Mouse (Mus musculus) G1E (cell line): Measurements from ENCODE around the gene Heatr5b. TPM values are rescaled to one million over a fixed set of nuclear protein-coding genes. Genes with fewer than 3 reads are reported as not detected.

ENCODE experiments used
- ATAC-seq: 2 replicates; pipeline ENCODE4 v1.8.0; 2016; ENCODE audit warnings: mild to moderate bottlenecking; ENCODE audit not compliant: insufficient number of reproducible peaks, poor library complexity, low FRiP score, severe bottlenecking; ENCODE audit errors: extremely low read depth
- DNase-seq: peaks from one replicate; pipeline ENCODE4 v3.0.0; 2012; ENCODE audit warnings: low spot score
- H3K27me3 ChIP-seq: 2 replicates; pipeline ENCODE4 v1.6.1; 2012; ENCODE audit warnings: mild to moderate bottlenecking, low read length, inconsistent platforms; ENCODE audit not compliant: insufficient read depth
- H3K36me3 ChIP-seq: replicated peaks from 2 replicates; pipeline ENCODE3; 2012; ENCODE audit warnings: mild to moderate bottlenecking, inconsistent platforms
- H3K4me1 ChIP-seq: 2 replicates; pipeline ENCODE4 v1.6.1; 2012; ENCODE audit warnings: low read depth, low read length, inconsistent platforms, mixed read lengths; ENCODE audit not compliant: insufficient read depth
- H3K4me3 ChIP-seq: 2 replicates; pipeline ENCODE4 v1.5.1; 2012; ENCODE audit warnings: low read depth, mild to moderate bottlenecking, inconsistent platforms, low read length, moderate library complexity, mixed read lengths
- H3K9me3 ChIP-seq: replicated peaks from 2 replicates; pipeline ENCODE4 v1.6.1; 2012; ENCODE audit warnings: inconsistent platforms
- CTCF ChIP-seq: IDR thresholded peaks from 2 replicates; pipeline ENCODE4 v1.5.1; 2012; ENCODE audit warnings: low read depth, low read length, inconsistent platforms, mixed read lengths
- GATA1 ChIP-seq: IDR thresholded peaks from 2 replicates; pipeline ENCODE4 v1.6.1; 2012; ENCODE audit warnings: borderline replicate concordance, low read length, inconsistent platforms, mixed read lengths
- GATA2 ChIP-seq: IDR thresholded peaks from 2 replicates; pipeline ENCODE4 v1.6.1; 2012; ENCODE audit warnings: low read depth, low read length, inconsistent platforms, borderline replicate concordance
- POLR2AphosphoS5 ChIP-seq: IDR thresholded peaks from 2 replicates; pipeline ENCODE4 v1.6.1; 2012; ENCODE audit warnings: low read depth, low read length, inconsistent platforms; ENCODE audit not compliant: insufficient replicate concordance
- TAL1 ChIP-seq: conservative IDR thresholded peaks from 2 replicates; pipeline ENCODE4 v1.6.1; 2012; ENCODE audit warnings: low read depth, low read length, inconsistent platforms, mixed read lengths
- polyA plus RNA-seq: library from polyadenylated mRNA; stranded (reverse); fragments of >175 nt; gene quantifications from 2 replicates; pipeline ENCODE4 v1.2.3, GENCODE M21; 2012
- total RNA-seq, 2 experiments: library from RNA; stranded (forward) in 1 of 2; stranded (reverse) in 1 of 2; fragments of 200-1000 nt in 1 of 2; fragments of >200 nt in 1 of 2; fragmentation: Nextera tagmentation in 1 of 2; gene quantifications; 2 replicates each; pipeline ENCODE4 v1.2.3; 2014 to 2017

Heatr5b gene
- total RNA-seq (2014; fragmentation: Nextera tagmentation), result 36.9 and 50.7 TPM in 2 replicates
- 25.1 and 27.2 TPM in 2 replicates for total RNA-seq (2017)
- polyA plus RNA-seq, result 1.8 and 2.9 TPM in 2 replicates

DNA sequence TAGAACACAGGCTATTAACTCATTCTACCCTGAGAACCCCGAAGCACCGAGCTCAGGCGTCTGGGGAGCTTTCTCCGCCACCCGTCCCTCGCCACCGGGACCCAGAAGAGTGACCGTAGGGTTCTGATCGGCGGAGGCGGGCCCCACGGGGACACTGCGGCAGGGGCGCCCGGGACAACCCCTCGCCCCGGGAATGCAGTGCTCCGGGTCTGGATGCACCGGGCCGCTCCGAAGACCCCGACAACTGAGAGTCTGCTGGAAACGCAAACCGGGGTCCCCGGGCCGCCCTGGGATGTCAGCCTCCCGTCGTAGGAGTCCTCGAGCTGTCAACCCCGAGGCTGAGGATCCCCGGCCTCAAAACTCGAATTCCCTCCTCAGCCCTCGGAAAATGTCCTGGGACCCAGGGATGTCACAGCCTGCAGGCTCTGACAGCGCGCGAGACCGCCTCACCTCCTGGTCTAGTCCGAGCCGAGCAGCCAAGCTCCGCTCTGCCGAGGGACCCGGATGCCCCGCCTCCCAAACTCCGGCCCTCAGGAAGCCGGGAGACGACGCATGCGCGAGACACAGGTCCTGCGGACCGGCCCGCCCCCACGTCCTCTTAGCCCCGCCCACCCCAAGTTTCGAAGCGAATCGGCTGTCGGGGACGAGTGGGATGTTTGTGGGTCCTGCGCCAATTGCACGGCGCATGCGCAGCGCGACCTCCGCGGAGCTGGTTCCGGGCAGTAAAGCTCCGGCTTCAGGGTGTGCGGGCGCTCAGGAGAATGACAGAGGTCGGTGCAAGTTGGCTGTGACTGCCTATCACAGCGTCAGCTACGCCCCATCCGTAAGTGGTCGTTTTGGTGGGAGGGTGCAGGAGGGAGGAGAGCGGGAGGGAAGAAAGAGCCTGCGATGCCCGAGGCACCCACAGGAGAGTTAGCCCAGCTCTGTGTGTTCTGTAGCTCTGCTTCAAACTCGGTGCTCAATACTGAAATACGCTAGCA lies at the start of gene Heatr5b, which contains the start of gene Gpatch11:
TSS of gene Heatr5b (minus strand) at position 509 of the 980 bp plus-strand sequence.
TSS of gene Gpatch11 (plus strand) at position 712 of the 980 bp plus-strand sequence.
- DNase-seq (peak; percentile 92), ATAC-seq (peak; percentile 85)
- H3K27me3 ChIP-seq, result no peaks in the 10 kb centered on the region
- no peak for TF ChIP-seq POLR2AphosphoS5
- peaks cover 13% of the 10 kb centered on the region for H3K4me1 ChIP-seq
- no peaks in the 10 kb centered on the region for H3K9me3 ChIP-seq
- H3K36me3 ChIP-seq, result peaks cover 46% of the 10 kb centered on the region
- H3K4me3 ChIP-seq, result peak within 1 kb of the TSS; percentile 89

DNA sequence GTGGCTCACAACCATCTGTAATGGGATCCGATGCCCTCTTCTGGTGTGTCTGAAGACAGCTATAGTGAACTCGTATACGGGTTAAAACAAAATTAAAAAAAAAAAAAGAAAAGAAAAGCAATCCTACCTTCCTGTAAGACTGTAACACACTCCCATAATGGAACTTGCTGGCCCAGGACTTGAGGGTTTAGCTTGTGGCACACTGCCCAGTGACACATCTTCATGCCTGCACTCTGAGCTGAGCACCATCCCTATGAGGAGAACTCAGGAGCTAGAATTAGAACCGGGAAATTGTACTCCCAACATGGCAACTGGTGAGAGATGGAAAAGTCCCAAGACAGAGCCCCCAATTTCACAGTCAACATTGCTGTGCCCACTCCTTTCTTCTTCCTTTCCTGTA lies 48.1 kb upstream of the Heatr5b start:
- H3K27me3 ChIP-seq, result no peaks in the 10 kb centered on the region
- 0 out of 2 replicates have a peak, but pooled peaks cover 2% of the 10 kb centered on the region for H3K9me3 ChIP-seq
- H3K4me1 ChIP-seq, result peaks cover 17% of the 10 kb centered on the region
- ATAC-seq (no peak), DNase-seq (no peak)
- H3K4me3 ChIP-seq, result no peak overlapping the region
- no peak for TF ChIP-seq CTCF
- no peak for TF ChIP-seq GATA1
- no peak for TF ChIP-seq POLR2AphosphoS5
- H3K36me3 ChIP-seq, result peaks cover 25% of the 10 kb centered on the region

- peak within 1 kb of the TSS; percentile 77 for H3K4me3 ChIP-seq
- H3K4me1 ChIP-seq, result peaks cover 17% of the 10 kb centered on the region
- H3K27me3 ChIP-seq, result no peaks in the 10 kb centered on the region
- TF ChIP-seq GATA1 (no peak), CTCF (no peak), GATA2 (no peak), TAL1 (no peak), POLR2AphosphoS5 (no peak)
- 0 out of 2 replicates have a peak, but pooled peaks cover 2% of the 10 kb centered on the region for H3K9me3 ChIP-seq
- ATAC-seq (peak; percentile 98), DNase-seq (peak; percentile 87)
- peaks cover 32% of the 10 kb centered on the region for H3K36me3 ChIP-seq
Measured at GRCm38 (mm10) chr17:78882401-78883112, 47.4 kb upstream of the Heatr5b start, which contains the start of gene Eif2ak2. Eif2ak2 (minus strand) TSS chr17:78882573.

- TF ChIP-seq CTCF (no peak), POLR2AphosphoS5 (no peak), TAL1 (no peak), GATA1 (no peak), GATA2 (no peak)
- H3K36me3 ChIP-seq, result peaks cover 37% of the 10 kb centered on the region
- peak overlapping the region; percentile 77 for H3K4me3 ChIP-seq
- H3K9me3 ChIP-seq, result 0 out of 2 replicates have a peak, but pooled peaks cover 2% of the 10 kb centered on the region
- H3K27me3 ChIP-seq, result no peaks in the 10 kb centered on the region
- DNase-seq (peak; percentile 29), ATAC-seq (peak; percentile 19; the same call in 1 of the 2 replicates)
- peaks cover 17% of the 10 kb centered on the region for H3K4me1 ChIP-seq
Measured at GRCm38 (mm10) chr17:78881878-78882304, 46.7 kb upstream of the Heatr5b start.

DNA sequence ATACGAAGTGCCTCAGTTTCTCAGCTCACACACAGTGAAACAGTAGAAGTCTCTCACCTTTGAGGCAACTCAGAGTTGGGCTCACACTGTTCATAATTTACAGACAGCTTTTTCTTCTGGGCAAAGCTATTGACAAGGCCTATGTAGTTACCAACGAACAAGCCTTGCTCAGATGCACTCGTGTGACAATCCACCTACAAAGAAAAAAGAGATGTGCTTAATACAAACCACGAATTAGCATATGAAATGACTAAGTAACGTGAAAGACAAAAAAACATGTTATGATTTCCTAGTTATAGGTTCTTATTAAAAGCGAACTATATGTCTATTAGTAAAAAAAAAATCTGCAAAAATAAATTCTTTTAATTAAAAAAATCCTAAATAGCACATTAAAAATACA lies 38.7 kb upstream of the Heatr5b start:
- Histone ChIP-seq H3K27me3 (no peaks in the 10 kb centered on the region), H3K36me3 (peaks cover 83% of the 10 kb centered on the region), H3K9me3 (no peaks in the 10 kb centered on the region), H3K4me1 (peaks cover 4% of the 10 kb centered on the region; the same call in 1 of the 2 replicates), H3K4me3 (no peak overlapping the region)
- TF ChIP-seq GATA1 (no peak), GATA2 (no peak), CTCF (no peak), POLR2AphosphoS5 (no peak), TAL1 (no peak)
- DNase-seq (no peak), ATAC-seq (no peak)

GRCm38 (mm10) chr17:78856243-78856642 lies 21.1 kb upstream of the Heatr5b start:
- H3K9me3 ChIP-seq, result no peaks in the 10 kb centered on the region
- ATAC-seq (no peak), DNase-seq (no peak)
- no peak for TF ChIP-seq GATA1
- no peak for TF ChIP-seq POLR2AphosphoS5
- TF ChIP-seq TAL1, result no peak
- TF ChIP-seq GATA2, result no peak
- TF ChIP-seq CTCF, result no peak
- H3K4me1 ChIP-seq, result no peaks in the 10 kb centered on the region
- H3K27me3 ChIP-seq, result no peaks in the 10 kb centered on the region
- peaks cover 75% of the 10 kb centered on the region for H3K36me3 ChIP-seq
- H3K4me3 ChIP-seq, result no peak overlapping the region
